Mouse (Mus musculus) cerebellum, adult 2 months (tissue): Measurements from ENCODE around the gene Fam228a.
"Not testable (repeated sequence)": the region's sequence is repeated elsewhere in the genome, so short reads cannot be mapped to it uniquely, and the experiment has no call there.

Source experiments
- CTCF ChIP-seq: fragments of 200-500 bp; IDR thresholded peaks from 2 replicates; pipeline ENCODE4 v1.5.1; 2011; ENCODE audit warnings: low read depth, mild to moderate bottlenecking, control low read depth, low read length, moderate library complexity, borderline replicate concordance; ENCODE audit not compliant: insufficient read depth
- POLR2A ChIP-seq: fragments of 200-500 bp; IDR thresholded peaks from 2 replicates; pipeline ENCODE4 v1.6.1; 2011; ENCODE audit warnings: low read length, control low read depth, borderline replicate concordance; ENCODE audit not compliant: insufficient read depth

GRCm38 (mm10) chr12:4705626-4706025 is 32.6 kb downstream of the Fam228a start:
- TF ChIP-seq POLR2A, CTCF: not testable (repeated sequence)
